Mouse (Mus musculus) forebrain, embryonic 14.5 days (tissue): Measurements from ENCODE around the gene Tubb2b. TPM values are rescaled to one million over a fixed set of nuclear protein-coding genes. Genes with fewer than 3 reads are reported as not detected.

Experiments
- ATAC-seq: fragments of 200-750 bp; cut with Nextera tagmentation; 2 replicates; pipeline ENCODE4 v1.8.0; 2017; ENCODE audit warnings: mild to moderate bottlenecking, moderate library complexity
- DNase-seq: peaks from one replicate; pipeline ENCODE4 v3.0.0-alpha.2; 2015; ENCODE audit warnings: low spot score
- H3K27ac ChIP-seq: fragments of 300-500 bp; sonication (generic); 2 replicates; pipeline ENCODE4 v1.5.1; 2014; ENCODE audit warnings: low read depth, mild to moderate bottlenecking, control low read depth, low read length, moderate library complexity
- H3K27me3 ChIP-seq: fragments of 300-500 bp; sonication (generic); replicated peaks from 2 replicates; pipeline ENCODE4 v1.6.1; 2014; ENCODE audit warnings: low read length, control low read depth, mixed read lengths; ENCODE audit not compliant: control insufficient read depth, insufficient read depth
- H3K36me3 ChIP-seq: fragments of 300-500 bp; sonication (generic); 2 replicates; pipeline ENCODE4 v1.6.1; 2014; ENCODE audit warnings: low read length, control low read depth; ENCODE audit not compliant: control insufficient read depth, insufficient read depth
- H3K4me1 ChIP-seq: fragments of 300-500 bp; sonication (generic); 2 replicates; pipeline ENCODE4 v1.6.1; 2014; ENCODE audit warnings: antibody characterized with exemption, low read length, control low read depth; ENCODE audit not compliant: control insufficient read depth, insufficient read depth
- H3K4me2 ChIP-seq: fragments of 300-500 bp; sonication (generic); 2 replicates; pipeline ENCODE4 v1.6.1; 2014; ENCODE audit warnings: mild to moderate bottlenecking, control low read depth, low read length
- H3K4me3 ChIP-seq: fragments of 300-500 bp; sonication (generic); 2 replicates; pipeline ENCODE4 v1.5.1; 2014; ENCODE audit warnings: low read depth, low read length, control low read depth
- H3K9ac ChIP-seq: fragments of 300-500 bp; sonication (generic); 2 replicates; pipeline ENCODE4 v1.6.1; 2014; ENCODE audit warnings: mild to moderate bottlenecking, low read length, control low read depth, moderate library complexity
- H3K9me3 ChIP-seq: fragments of 300-500 bp; sonication (generic); replicated peaks from 2 replicates; pipeline ENCODE4 v1.6.1; 2016; ENCODE audit warnings: low read length, control low read depth, mixed read lengths; ENCODE audit not compliant: control insufficient read depth
- WGBS: fragments of 180-500 bp; shearing (Covaris S2); extraction: QIAGEN DNeasy Blood & Tissue Kit; methylation state at CpG from one replicate; pipeline ENCODE4 v1.1.7; 2014; 5-methylcytosine and 5-hydroxymethylcytosine counted together
- polyA plus RNA-seq: library from polyadenylated mRNA; unstranded; fragments of >200 nt; fragmentation: Nextera tagmentation; extraction: Ambion mirVana; gene quantifications from 2 replicates; pipeline ENCODE4 v1.2.1, GENCODE M21; 2014

The Tubb2b gene
- polyA plus RNA-seq, 1 experiment from 2014 or later: 797 TPM

GRCm38 (mm10) chr13:34148181-34148580 lies 17.9 kb upstream of the Tubb2b start:
- peak overlapping the region; percentile 66 for H3K9ac ChIP-seq
- peak overlapping the region; percentile 30 for H3K4me3 ChIP-seq
- DNase-seq (no peak), ATAC-seq (peak; percentile 5; the same call in 1 of the 2 replicates)
- no peaks in the 10 kb centered on the region for H3K9me3 ChIP-seq
- peaks cover 31% of the 10 kb centered on the region for H3K4me1 ChIP-seq
- H3K4me2 ChIP-seq: peak overlapping the region; percentile 61
- no peaks in the 10 kb centered on the region for H3K36me3 ChIP-seq
- H3K27me3 ChIP-seq: no peaks in the 10 kb centered on the region
- peak overlapping the region; percentile 99 for H3K27ac ChIP-seq
- WGBS: 33% methylated on average over 3 of the region's 3 CpGs

- H3K4me2 ChIP-seq: no peak overlapping the region
- no peak overlapping the region for H3K4me3 ChIP-seq
- H3K27me3 ChIP-seq: no peaks in the 10 kb centered on the region
- H3K4me1 ChIP-seq: peaks cover 27% of the 10 kb centered on the region
- no peak overlapping the region for H3K27ac ChIP-seq
- no peaks in the 10 kb centered on the region for H3K36me3 ChIP-seq
- no peak for ATAC-seq
- 65% methylated on average over 3 of the region's 3 CpGs for WGBS
- DNase-seq: no peak
- no peak overlapping the region for H3K9ac ChIP-seq
- H3K9me3 ChIP-seq: no peaks in the 10 kb centered on the region
Observed at GRCm38 (mm10) chr13:34146916-34147315, 16.6 kb upstream of the Tubb2b start.

GRCm38 (mm10) chr13:34143389-34143788 lies 13.1 kb upstream of the Tubb2b start:
- Histone ChIP-seq H3K4me3 (no peak overlapping the region), H3K4me2 (no peak overlapping the region), H3K36me3 (no peaks in the 10 kb centered on the region), H3K9ac (no peak overlapping the region), H3K27ac (no peak overlapping the region), H3K4me1 (peaks cover 10% of the 10 kb centered on the region), H3K9me3 (no peaks in the 10 kb centered on the region), H3K27me3 (no peaks in the 10 kb centered on the region)
- 80% methylated on average over 5 of the region's 5 CpGs for WGBS
- no peak for ATAC-seq
- DNase-seq: no peak

GRCm38 (mm10) chr13:34136605-34137004 lies 6.3 kb upstream of the Tubb2b start:
- H3K27me3 ChIP-seq: no peaks in the 10 kb centered on the region
- H3K4me2 ChIP-seq: no peak overlapping the region
- ATAC-seq: peak; percentile 36; the same call in 1 of the 2 replicates
- H3K9me3 ChIP-seq: no peaks in the 10 kb centered on the region
- peak; percentile 84 for DNase-seq
- peaks cover 25% of the 10 kb centered on the region for H3K4me1 ChIP-seq
- peak overlapping the region; percentile 82 for H3K27ac ChIP-seq
- H3K36me3 ChIP-seq: no peaks in the 10 kb centered on the region
- no peak overlapping the region; the same call in 1 of the 2 replicates for H3K9ac ChIP-seq
- H3K4me3 ChIP-seq: no peak overlapping the region
- WGBS: 44% methylated on average over 7 of the region's 7 CpGs

GRCm38 (mm10) chr13:34134276-34134675 lies 4.0 kb upstream of the Tubb2b start:
- peak overlapping the region; percentile 91; the same call in 1 of the 2 replicates for H3K4me3 ChIP-seq
- DNase-seq (peak; percentile 61), ATAC-seq (no peak)
- no peaks in the 10 kb centered on the region for H3K36me3 ChIP-seq
- 12% methylated on average over 7 of the region's 7 CpGs for WGBS
- H3K4me1 ChIP-seq: peaks cover 25% of the 10 kb centered on the region
- peak overlapping the region; percentile 100 for H3K27ac ChIP-seq
- no peaks in the 10 kb centered on the region for H3K9me3 ChIP-seq
- H3K27me3 ChIP-seq: no peaks in the 10 kb centered on the region
- peak overlapping the region; percentile 99 for H3K9ac ChIP-seq
- H3K4me2 ChIP-seq: peak overlapping the region; percentile 94

GRCm38 (mm10) chr13:34133326-34134071 lies 3.2 kb upstream of the Tubb2b start:
- Histone ChIP-seq H3K4me1 (peaks cover 25% of the 10 kb centered on the region), H3K4me3 (peak overlapping the region; percentile 91), H3K27ac (peak overlapping the region; percentile 100), H3K9me3 (no peaks in the 10 kb centered on the region), H3K27me3 (no peaks in the 10 kb centered on the region), H3K4me2 (peak overlapping the region; percentile 94), H3K9ac (peak overlapping the region; percentile 99), H3K36me3 (peaks cover 6% of the 10 kb centered on the region; the same call in 1 of the 2 replicates)
- WGBS: under 1% methylated on average over 15 of the region's 15 CpGs
- DNase-seq (peak; percentile 92), ATAC-seq (no peak)

GRCm38 (mm10) chr13:34132875-34133274 lies 2.6 kb upstream of the Tubb2b start:
- H3K36me3 ChIP-seq: peaks cover 9% of the 10 kb centered on the region; the same call in 1 of the 2 replicates
- H3K4me1 ChIP-seq: peaks cover 25% of the 10 kb centered on the region
- peak overlapping the region; percentile 91 for H3K4me3 ChIP-seq
- no peaks in the 10 kb centered on the region for H3K9me3 ChIP-seq
- peak overlapping the region; percentile 94 for H3K4me2 ChIP-seq
- peak; percentile 47 for DNase-seq
- no peak for ATAC-seq
- peak overlapping the region; percentile 99 for H3K9ac ChIP-seq
- H3K27me3 ChIP-seq: no peaks in the 10 kb centered on the region
- 2% methylated on average over 6 of the region's 6 CpGs for WGBS
- H3K27ac ChIP-seq: peak overlapping the region; percentile 100

GRCm38 (mm10) chr13:34132299-34132698 lies 2.0 kb upstream of the Tubb2b start:
- Histone ChIP-seq H3K4me1 (peaks cover 25% of the 10 kb centered on the region), H3K4me3 (peak overlapping the region; percentile 91), H3K27me3 (no peaks in the 10 kb centered on the region), H3K27ac (peak overlapping the region; percentile 100), H3K4me2 (peak overlapping the region; percentile 94), H3K9ac (peak overlapping the region; percentile 99), H3K9me3 (no peaks in the 10 kb centered on the region), H3K36me3 (peaks cover 10% of the 10 kb centered on the region; the same call in 1 of the 2 replicates)
- ATAC-seq (no peak), DNase-seq (peak; percentile 60)
- under 1% methylated on average over 15 of the region's 15 CpGs for WGBS

GRCm38 (mm10) chr13:34131708-34132060 lies 1.4 kb upstream of the Tubb2b start:
- peak overlapping the region; percentile 91 for H3K4me3 ChIP-seq
- peak overlapping the region; percentile 94 for H3K4me2 ChIP-seq
- peak; percentile 27 for ATAC-seq
- H3K9ac ChIP-seq: peak overlapping the region; percentile 99
- under 1% methylated on average over 10 of the region's 10 CpGs for WGBS
- peaks cover 13% of the 10 kb centered on the region; the same call in 1 of the 2 replicates for H3K36me3 ChIP-seq
- H3K27me3 ChIP-seq: no peaks in the 10 kb centered on the region
- peak overlapping the region; percentile 100 for H3K27ac ChIP-seq
- H3K4me1 ChIP-seq: peaks cover 20% of the 10 kb centered on the region
- DNase-seq: peak; percentile 95
- no peaks in the 10 kb centered on the region for H3K9me3 ChIP-seq
